Mouse (Mus musculus): Measurements from ENCODE around the gene Samhd1. TPM values are rescaled to one million over a fixed set of nuclear protein-coding genes. Genes with fewer than 3 reads are reported as not detected.

Samhd1 gene
- polyA plus RNA-seq, 1 experiment, result 82.5 TPM

DNA sequence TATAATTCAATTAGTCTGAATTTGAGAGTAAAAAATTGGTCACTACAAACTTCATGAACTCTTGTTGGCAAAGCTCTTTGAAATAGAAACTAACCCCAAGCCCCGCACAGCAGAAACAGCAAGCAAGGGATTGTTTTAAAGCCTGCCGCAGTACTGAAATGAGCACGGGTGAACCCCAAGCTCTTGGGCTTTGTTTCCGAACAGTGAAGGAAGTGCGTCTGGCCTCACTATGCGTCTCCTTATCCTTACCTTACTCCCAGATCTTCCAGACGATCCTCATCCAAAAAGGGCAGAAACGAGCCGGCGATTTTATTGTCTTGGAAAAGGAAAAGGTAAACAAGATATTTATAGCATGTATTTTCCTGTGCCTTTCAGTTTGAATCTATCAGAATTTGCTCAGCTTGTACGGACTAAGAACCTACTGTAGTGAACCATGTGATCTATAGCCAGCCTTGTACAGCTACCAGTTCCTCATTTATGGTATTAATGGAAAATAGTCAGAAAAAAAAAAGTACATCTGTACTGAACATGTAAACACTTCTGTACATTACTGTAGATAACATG is 5.4 kb downstream of the Samhd1 start:
- Histone ChIP-seq H3K9ac (ENCODE audit: low read depth, poor library complexity, severe bottlenecking) (no peak overlapping the region), H3K4me1 (ENCODE audit: control insufficient read depth, insufficient read depth, low read length) (no peaks in the 10 kb centered on the region), H3K9me3 (replicated peaks; ENCODE audit: control insufficient read depth, insufficient read depth, low read length, poor library complexity, severe bottlenecking) (no peaks in the 10 kb centered on the region), H3K27me3 (ENCODE audit: control insufficient read depth, insufficient read depth, low read length, poor library complexity, severe bottlenecking) (no peaks in the 10 kb centered on the region), H3K27ac (ENCODE audit: insufficient read depth, low read length) (no peak overlapping the region), H3K36me3 (ENCODE audit: control insufficient read depth, insufficient read depth, low read length, poor library complexity, severe bottlenecking) (no peaks in the 10 kb centered on the region), H3K4me3 (ENCODE audit: low read depth, low read length) (no peak overlapping the region)
- TF ChIP-seq CTCF (IDR thresholded peaks at IDR 0.05; ENCODE audit: low read depth, low read length), result no peak
- TF ChIP-seq EP300 (IDR thresholded peaks at IDR 0.05; ENCODE audit: insufficient read depth, low read depth, low read length), result no peak
- TF ChIP-seq POLR2A (IDR thresholded peaks at IDR 0.05; ENCODE audit: insufficient read depth, low read length), result no peak

DNA sequence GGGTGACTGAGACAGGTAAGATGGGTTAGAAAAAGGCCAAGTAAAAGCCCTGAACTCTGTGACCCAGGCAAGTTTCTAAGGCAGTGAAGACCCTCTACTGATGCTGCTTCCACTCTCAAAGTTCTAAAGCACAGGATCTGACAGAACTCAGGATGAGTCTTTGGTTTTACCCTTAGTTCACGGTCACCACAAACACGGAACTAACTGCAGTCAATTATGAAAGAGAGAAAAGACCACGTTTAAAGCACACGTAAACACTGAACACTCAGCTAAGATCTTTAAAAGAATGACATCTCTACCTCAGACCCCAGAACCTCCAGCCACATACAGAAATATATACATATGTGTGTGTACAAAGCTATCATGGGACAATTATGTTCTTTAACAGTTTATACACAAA is 6.0 kb downstream of the Samhd1 start:
- H3K27me3 ChIP-seq (ENCODE audit: control insufficient read depth, insufficient read depth, low read length, poor library complexity, severe bottlenecking), result no peaks in the 10 kb centered on the region
- no peaks in the 10 kb centered on the region for H3K36me3 ChIP-seq (ENCODE audit: control insufficient read depth, insufficient read depth, low read length, poor library complexity, severe bottlenecking)
- no peaks in the 10 kb centered on the region for H3K4me1 ChIP-seq (ENCODE audit: control insufficient read depth, insufficient read depth, low read length)
- no peak overlapping the region for H3K4me3 ChIP-seq (ENCODE audit: low read depth, low read length)
- no peak overlapping the region for H3K9ac ChIP-seq (ENCODE audit: low read depth, poor library complexity, severe bottlenecking)
- no peak overlapping the region for H3K27ac ChIP-seq (ENCODE audit: insufficient read depth, low read length)
- TF ChIP-seq CTCF (IDR thresholded peaks at IDR 0.05; ENCODE audit: low read depth, low read length) (no peak), POLR2A (IDR thresholded peaks at IDR 0.05; ENCODE audit: insufficient read depth, low read length) (no peak), EP300 (IDR thresholded peaks at IDR 0.05; ENCODE audit: insufficient read depth, low read depth, low read length) (no peak)
- no peaks in the 10 kb centered on the region for H3K9me3 ChIP-seq (replicated peaks; ENCODE audit: control insufficient read depth, insufficient read depth, low read length, poor library complexity, severe bottlenecking)

DNA sequence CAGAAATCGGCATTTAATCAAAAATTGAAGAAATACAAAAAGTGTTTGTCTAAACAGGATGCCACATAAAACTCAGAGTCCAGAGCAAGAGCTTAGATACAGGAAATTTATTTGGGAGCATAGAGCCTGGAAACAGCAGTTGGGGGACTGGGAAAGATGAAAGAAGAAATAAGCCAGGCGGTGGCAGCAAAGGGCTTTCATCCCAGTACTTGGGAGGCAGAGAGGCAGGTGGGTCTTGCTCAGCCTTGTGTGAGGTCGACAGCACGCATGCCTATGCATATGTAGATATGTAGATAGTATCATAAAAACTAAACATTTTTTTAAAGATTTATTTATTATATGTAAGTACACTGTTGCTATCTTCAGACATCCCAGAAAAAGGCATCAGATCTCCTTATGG is 7.0 kb downstream of the Samhd1 start:
- no peaks in the 10 kb centered on the region for H3K27me3 ChIP-seq (ENCODE audit: control insufficient read depth, insufficient read depth, low read length, poor library complexity, severe bottlenecking)
- no peak overlapping the region for H3K9ac ChIP-seq (ENCODE audit: low read depth, poor library complexity, severe bottlenecking)
- TF ChIP-seq CTCF (IDR thresholded peaks at IDR 0.05; ENCODE audit: low read depth, low read length) (peak; percentile 40), EP300 (IDR thresholded peaks at IDR 0.05; ENCODE audit: insufficient read depth, low read depth, low read length) (no peak)
- no peaks in the 10 kb centered on the region for H3K36me3 ChIP-seq (ENCODE audit: control insufficient read depth, insufficient read depth, low read length, poor library complexity, severe bottlenecking)
- H3K9me3 ChIP-seq (replicated peaks; ENCODE audit: control insufficient read depth, insufficient read depth, low read length, poor library complexity, severe bottlenecking), result no peaks in the 10 kb centered on the region
- no peak overlapping the region for H3K27ac ChIP-seq (ENCODE audit: insufficient read depth, low read length)
- no peak overlapping the region for H3K4me3 ChIP-seq (ENCODE audit: low read depth, low read length)
- H3K4me1 ChIP-seq (ENCODE audit: control insufficient read depth, insufficient read depth, low read length), result no peaks in the 10 kb centered on the region

DNA sequence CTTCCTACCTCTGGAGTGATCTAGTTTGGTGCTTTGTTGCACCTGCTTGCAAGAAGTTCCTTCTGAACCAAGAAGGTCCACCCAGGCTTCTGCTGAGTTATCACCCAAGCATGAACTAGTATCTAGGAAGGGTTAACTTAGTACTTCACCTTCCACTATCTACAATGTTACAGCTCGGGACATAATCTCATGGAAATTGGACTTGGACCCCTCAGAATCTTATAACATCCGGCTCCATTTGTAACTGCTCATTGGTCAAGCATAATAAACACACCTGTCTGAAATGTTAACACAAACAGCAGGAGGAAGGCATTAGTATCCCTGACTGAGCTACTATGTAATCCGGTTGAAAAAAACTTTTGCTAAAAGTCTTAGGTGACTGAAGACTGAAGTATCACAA is 7.7 kb downstream of the Samhd1 start:
- Histone ChIP-seq H3K27me3 (ENCODE audit: control insufficient read depth, insufficient read depth, low read length, poor library complexity, severe bottlenecking) (no peaks in the 10 kb centered on the region), H3K9me3 (replicated peaks; ENCODE audit: control insufficient read depth, insufficient read depth, low read length, poor library complexity, severe bottlenecking) (no peaks in the 10 kb centered on the region), H3K4me3 (ENCODE audit: low read depth, low read length) (no peak overlapping the region), H3K4me1 (ENCODE audit: control insufficient read depth, insufficient read depth, low read length) (no peaks in the 10 kb centered on the region), H3K36me3 (ENCODE audit: control insufficient read depth, insufficient read depth, low read length, poor library complexity, severe bottlenecking) (no peaks in the 10 kb centered on the region), H3K27ac (ENCODE audit: insufficient read depth, low read length) (no peak overlapping the region), H3K9ac (ENCODE audit: low read depth, poor library complexity, severe bottlenecking) (no peak overlapping the region)
- TF ChIP-seq EP300 (IDR thresholded peaks at IDR 0.05; ENCODE audit: insufficient read depth, low read depth, low read length) (no peak), CTCF (IDR thresholded peaks at IDR 0.05; ENCODE audit: low read depth, low read length) (no peak), POLR2A (IDR thresholded peaks at IDR 0.05; ENCODE audit: insufficient read depth, low read length) (no peak)

DNA sequence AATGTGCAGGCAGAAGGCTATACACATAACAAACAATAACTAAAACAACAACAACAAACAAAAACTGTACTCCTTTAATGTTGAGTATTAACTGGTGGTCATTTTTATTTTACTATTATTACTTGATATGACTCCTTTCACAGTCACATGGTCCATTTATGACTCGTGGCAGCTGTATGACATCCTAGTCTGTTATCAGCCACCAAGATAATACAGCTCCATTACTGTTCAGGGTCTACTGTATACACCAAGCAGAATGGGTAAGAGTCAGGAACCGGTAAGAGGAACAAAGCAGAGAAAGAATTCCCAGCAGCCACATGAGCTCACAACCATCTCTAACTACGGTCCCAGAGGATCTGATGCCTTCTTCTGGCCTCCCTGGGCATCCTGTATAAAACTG is 9.8 kb downstream of the Samhd1 start:
- Histone ChIP-seq H3K27me3 (ENCODE audit: control insufficient read depth, insufficient read depth, low read length, poor library complexity, severe bottlenecking) (no peaks in the 10 kb centered on the region), H3K36me3 (ENCODE audit: control insufficient read depth, insufficient read depth, low read length, poor library complexity, severe bottlenecking) (peaks cover 5% of the 10 kb centered on the region; the same call in 1 of the 2 replicates), H3K9ac (ENCODE audit: low read depth, poor library complexity, severe bottlenecking) (no peak overlapping the region), H3K27ac (ENCODE audit: insufficient read depth, low read length) (no peak overlapping the region), H3K4me3 (ENCODE audit: low read depth, low read length) (no peak overlapping the region), H3K4me1 (ENCODE audit: control insufficient read depth, insufficient read depth, low read length) (no peaks in the 10 kb centered on the region), H3K9me3 (replicated peaks; ENCODE audit: control insufficient read depth, insufficient read depth, low read length, poor library complexity, severe bottlenecking) (no peaks in the 10 kb centered on the region)
- TF ChIP-seq CTCF (IDR thresholded peaks at IDR 0.05; ENCODE audit: low read depth, low read length), result no peak

DNA sequence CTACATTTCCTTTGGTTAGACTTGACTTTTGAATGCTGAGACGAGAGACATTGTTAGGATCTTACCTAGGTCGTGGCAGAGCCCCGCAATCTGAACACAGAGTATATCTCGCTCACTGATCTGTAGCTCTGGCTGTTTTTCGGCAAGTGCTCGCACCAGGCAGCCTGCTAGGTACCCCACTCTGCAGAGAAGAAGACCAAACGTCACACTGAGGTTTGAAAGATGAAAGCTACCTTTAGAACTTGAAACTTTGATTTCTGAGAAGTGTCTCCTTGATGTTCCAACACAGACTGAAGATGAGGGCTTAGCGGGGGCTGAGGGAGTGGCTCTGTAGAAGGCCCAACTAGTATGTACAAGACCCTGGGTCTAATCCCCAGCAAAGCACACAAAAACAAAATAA is 13.3 kb downstream of the Samhd1 start:
- Histone ChIP-seq H3K9ac (ENCODE audit: low read depth, poor library complexity, severe bottlenecking) (no peak overlapping the region), H3K36me3 (ENCODE audit: control insufficient read depth, insufficient read depth, low read length, poor library complexity, severe bottlenecking) (peaks cover 13% of the 10 kb centered on the region), H3K4me1 (ENCODE audit: control insufficient read depth, insufficient read depth, low read length) (no peaks in the 10 kb centered on the region), H3K9me3 (replicated peaks; ENCODE audit: control insufficient read depth, insufficient read depth, low read length, poor library complexity, severe bottlenecking) (no peaks in the 10 kb centered on the region), H3K27ac (ENCODE audit: insufficient read depth, low read length) (no peak overlapping the region), H3K27me3 (ENCODE audit: control insufficient read depth, insufficient read depth, low read length, poor library complexity, severe bottlenecking) (no peaks in the 10 kb centered on the region), H3K4me3 (ENCODE audit: low read depth, low read length) (no peak overlapping the region)
- TF ChIP-seq CTCF (IDR thresholded peaks at IDR 0.05; ENCODE audit: low read depth, low read length) (no peak), POLR2A (IDR thresholded peaks at IDR 0.05; ENCODE audit: insufficient read depth, low read length) (no peak)
